Mouse (Mus musculus) kidney, adult 2 months (tissue): Measurements from ENCODE around the gene Hspa4. TPM values are rescaled to one million over a fixed set of nuclear protein-coding genes. Genes with fewer than 3 reads are reported as not detected.

Experiments used
- DNase-seq: peaks from one replicate; pipeline ENCODE4 v3.0.0; 2021
- H3K27ac ChIP-seq: fragments of 200-500 bp; 2 replicates; pipeline ENCODE4 v1.5.1; 2012; ENCODE audit warnings: low read depth, low read length, control low read depth, inconsistent platforms; ENCODE audit not compliant: insufficient read depth
- H3K27me3 ChIP-seq: fragments of 200-500 bp; replicated peaks from 2 replicates; pipeline ENCODE4 v1.6.1; 2012; ENCODE audit warnings: mild to moderate bottlenecking, moderate library complexity, low read length, inconsistent platforms; ENCODE audit not compliant: control insufficient read depth, insufficient read depth
- H3K36me3 ChIP-seq: fragments of 200-500 bp; 2 replicates; pipeline ENCODE4 v1.6.1; 2012; ENCODE audit warnings: mild to moderate bottlenecking, moderate library complexity, low read length, inconsistent platforms; ENCODE audit not compliant: control insufficient read depth, insufficient read depth
- H3K4me1 ChIP-seq: fragments of 200-500 bp; 2 replicates; pipeline ENCODE4 v1.6.1; 2011; ENCODE audit warnings: low read length; ENCODE audit not compliant: control insufficient read depth, insufficient read depth
- H3K4me3 ChIP-seq: fragments of 200-500 bp; 2 replicates; pipeline ENCODE4 v1.5.1; 2011; ENCODE audit warnings: mild to moderate bottlenecking, low read depth, low read length, control low read depth; ENCODE audit not compliant: insufficient read depth
- CTCF ChIP-seq: fragments of 200-500 bp; conservative IDR thresholded peaks from 2 replicates; pipeline ENCODE4 v1.5.1; 2011; ENCODE audit warnings: low read depth, mild to moderate bottlenecking, control low read depth, low read length, moderate library complexity, mixed read lengths; ENCODE audit not compliant: insufficient read depth, insufficient read length
- POLR2A ChIP-seq: fragments of 200-500 bp; IDR thresholded peaks from one replicate; pipeline ENCODE4 v1.6.1; 2011; ENCODE audit warnings: low read depth, low read length, control low read depth
- WGBS: fragments of 180-500 bp; shearing (Covaris S2); methylation state at CpG from one replicate; pipeline ENCODE4 v1.1.7; 2018; 5-methylcytosine and 5-hydroxymethylcytosine counted together
- polyA plus RNA-seq: library from polyadenylated mRNA; depleted of rRNA; stranded (reverse); fragments of >200 nt; gene quantifications from 2 replicates; pipeline ENCODE4 v1.2.3, GENCODE M21; 2012

The Hspa4 gene
- polyA plus RNA-seq, 1 experiment, result 24.8 TPM

- Histone ChIP-seq H3K27ac (no peak overlapping the region), H3K4me1 (no peaks in the 10 kb centered on the region), H3K4me3 (no peak overlapping the region), H3K27me3 (no peaks in the 10 kb centered on the region), H3K36me3 (peaks cover 27% of the 10 kb centered on the region)
- TF ChIP-seq POLR2A (no peak), CTCF (no peak)
- no peak for DNase-seq
- WGBS, result 70% methylated on average over 6 of the region's 6 CpGs
Measured at GRCm38 (mm10) chr11:53269596-53269995, 30.7 kb downstream of the Hspa4 start.

GRCm38 (mm10) chr11:53260556-53260955 lies 39.7 kb downstream of the Hspa4 start:
- Histone ChIP-seq H3K4me3 (no peak overlapping the region), H3K27me3 (no peaks in the 10 kb centered on the region), H3K36me3 (peaks cover 15% of the 10 kb centered on the region), H3K27ac (no peak overlapping the region), H3K4me1 (no peaks in the 10 kb centered on the region)
- WGBS, result 75% methylated on average over 5 of the region's 5 CpGs
- no peak for DNase-seq
- TF ChIP-seq POLR2A (no peak), CTCF (no peak)

GRCm38 (mm10) chr11:53260056-53260455 lies 40.2 kb downstream of the Hspa4 start:
- Histone ChIP-seq H3K27ac (no peak overlapping the region), H3K4me3 (no peak overlapping the region), H3K27me3 (no peaks in the 10 kb centered on the region), H3K36me3 (peaks cover 15% of the 10 kb centered on the region), H3K4me1 (no peaks in the 10 kb centered on the region)
- DNase-seq, result no peak
- no peak for TF ChIP-seq POLR2A
- TF ChIP-seq CTCF, result no peak
- 71% methylated on average over 1 of the region's 1 CpGs for WGBS

- 82% methylated on average over 6 of the region's 6 CpGs for WGBS
- H3K4me3 ChIP-seq, result no peak overlapping the region
- H3K27ac ChIP-seq, result no peak overlapping the region
- no peaks in the 10 kb centered on the region for H3K27me3 ChIP-seq
- no peaks in the 10 kb centered on the region for H3K4me1 ChIP-seq
- H3K36me3 ChIP-seq, result peaks cover 10% of the 10 kb centered on the region
- TF ChIP-seq POLR2A (no peak), CTCF (no peak)
- DNase-seq, result no peak
Measured at GRCm38 (mm10) chr11:53259047-53259632, 41.1 kb downstream of the Hspa4 start.

GRCm38 (mm10) chr11:53256914-53257313 lies 43.3 kb downstream of the Hspa4 start:
- no peak overlapping the region for H3K27ac ChIP-seq
- H3K27me3 ChIP-seq, result no peaks in the 10 kb centered on the region
- no peak overlapping the region for H3K4me3 ChIP-seq
- H3K4me1 ChIP-seq, result no peaks in the 10 kb centered on the region
- no peak for TF ChIP-seq CTCF
- no peak for TF ChIP-seq POLR2A
- peaks cover 2% of the 10 kb centered on the region; the same call in 1 of the 2 replicates for H3K36me3 ChIP-seq
- no peak for DNase-seq
- WGBS, result 79% methylated on average over 2 of the region's 2 CpGs

- Histone ChIP-seq H3K27ac (no peak overlapping the region), H3K36me3 (no peaks in the 10 kb centered on the region), H3K4me1 (no peaks in the 10 kb centered on the region), H3K27me3 (no peaks in the 10 kb centered on the region), H3K4me3 (no peak overlapping the region)
- TF ChIP-seq CTCF (peak; percentile 69), POLR2A (no peak)
- 37% methylated on average over 7 of the region's 7 CpGs for WGBS
- peak; percentile 68 for DNase-seq
Measured at GRCm38 (mm10) chr11:53254926-53255325, 45.3 kb downstream of the Hspa4 start.

- H3K27ac ChIP-seq, result no peak overlapping the region
- H3K27me3 ChIP-seq, result no peaks in the 10 kb centered on the region
- TF ChIP-seq CTCF (peak; percentile 39; the same call in 1 of the 2 replicates), POLR2A (no peak)
- peak; percentile 30 for DNase-seq
- WGBS, result 93% methylated on average over 3 of the region's 3 CpGs
- no peak overlapping the region for H3K4me3 ChIP-seq
- no peaks in the 10 kb centered on the region for H3K4me1 ChIP-seq
- H3K36me3 ChIP-seq, result no peaks in the 10 kb centered on the region
Measured at GRCm38 (mm10) chr11:53254428-53254827, 45.8 kb downstream of the Hspa4 start.

- no peaks in the 10 kb centered on the region for H3K27me3 ChIP-seq
- no peak for DNase-seq
- no peaks in the 10 kb centered on the region for H3K36me3 ChIP-seq
- H3K4me3 ChIP-seq, result no peak overlapping the region
- no peak overlapping the region for H3K27ac ChIP-seq
- no peaks in the 10 kb centered on the region for H3K4me1 ChIP-seq
- TF ChIP-seq POLR2A, result no peak
- TF ChIP-seq CTCF, result no peak
- WGBS, result 88% methylated on average over 12 of the region's 12 CpGs
Measured at GRCm38 (mm10) chr11:53252186-53253119, 47.8 kb downstream of the Hspa4 start.
